Mouse (Mus musculus) kidney, adult 2 months (tissue): ENCODE data around the gene Zfp12.

Experiments used
- CTCF ChIP-seq: fragments of 200-500 bp; conservative IDR thresholded peaks from 2 replicates; pipeline ENCODE4 v1.5.1; 2011; ENCODE audit warnings: low read depth, mild to moderate bottlenecking, control low read depth, low read length, moderate library complexity, mixed read lengths; ENCODE audit not compliant: insufficient read depth, insufficient read length
- POLR2A ChIP-seq: fragments of 200-500 bp; IDR thresholded peaks from one replicate; pipeline ENCODE4 v1.6.1; 2011; ENCODE audit warnings: low read depth, low read length, control low read depth

DNA sequence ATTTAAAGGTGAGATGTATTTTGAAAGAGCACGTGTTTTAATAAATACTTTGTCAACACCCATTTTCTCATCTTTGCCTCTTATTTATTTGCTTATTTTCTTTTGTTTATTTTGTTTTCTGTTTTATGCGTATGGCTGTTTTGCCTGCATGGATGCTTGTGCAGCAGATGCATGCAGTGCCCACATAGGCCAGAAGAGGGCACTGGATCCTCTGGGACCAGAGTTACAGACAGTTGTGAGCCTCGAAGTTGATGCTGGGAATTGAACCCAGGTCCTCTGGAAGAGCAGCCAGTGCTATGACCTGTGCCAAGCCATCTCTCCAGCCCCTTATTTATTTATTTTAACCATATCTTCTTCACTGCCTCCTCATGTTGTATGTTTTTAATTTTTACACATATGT, 29.9 kb upstream of the Zfp12 start:
- TF ChIP-seq CTCF (peak; percentile 32; the same call in 1 of the 2 replicates), POLR2A (no peak)
